Mouse (Mus musculus) frontal cortex, postnatal 25 days (tissue): ENCODE measurements at regions not wholly inside any gene's neighbourhood (a gene's known extent, or its start where the extent isn't known, plus 50 kb on each side); places are given as distances from the start of the nearest gene placed in this dataset.

ENCODE experiments used
- DNase-seq, 2 experiments: peaks; one replicate each; pipeline ENCODE4 v3.0.0; 2022; ENCODE audit warnings: low spot score in 2 of 2

DNA sequence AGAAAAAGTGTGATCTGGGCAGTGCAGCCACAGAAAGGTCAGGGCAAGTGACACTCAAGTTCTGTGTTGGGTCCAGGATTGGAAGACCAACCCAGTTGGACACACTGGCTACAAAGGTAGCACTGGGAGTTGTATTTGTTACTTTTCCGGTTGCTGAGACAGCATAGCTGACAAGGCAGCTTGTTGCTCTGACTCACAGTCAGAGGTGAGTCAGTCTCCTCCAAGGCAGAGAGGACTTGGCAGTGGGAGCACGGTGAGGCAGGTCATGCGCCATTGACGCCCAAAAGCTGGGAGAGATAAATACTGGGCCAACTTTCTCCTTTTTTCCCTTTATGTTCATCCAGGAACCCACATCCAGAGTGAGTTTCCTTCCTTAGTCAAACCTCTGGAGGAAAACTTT is 88.4 kb downstream of the Zfp706 start:
- DNase-seq, result no peak

- no peak for DNase-seq
Measured at GRCm38 (mm10) chr15:36916998-36917397, 90.6 kb downstream of the Zfp706 start.

DNA sequence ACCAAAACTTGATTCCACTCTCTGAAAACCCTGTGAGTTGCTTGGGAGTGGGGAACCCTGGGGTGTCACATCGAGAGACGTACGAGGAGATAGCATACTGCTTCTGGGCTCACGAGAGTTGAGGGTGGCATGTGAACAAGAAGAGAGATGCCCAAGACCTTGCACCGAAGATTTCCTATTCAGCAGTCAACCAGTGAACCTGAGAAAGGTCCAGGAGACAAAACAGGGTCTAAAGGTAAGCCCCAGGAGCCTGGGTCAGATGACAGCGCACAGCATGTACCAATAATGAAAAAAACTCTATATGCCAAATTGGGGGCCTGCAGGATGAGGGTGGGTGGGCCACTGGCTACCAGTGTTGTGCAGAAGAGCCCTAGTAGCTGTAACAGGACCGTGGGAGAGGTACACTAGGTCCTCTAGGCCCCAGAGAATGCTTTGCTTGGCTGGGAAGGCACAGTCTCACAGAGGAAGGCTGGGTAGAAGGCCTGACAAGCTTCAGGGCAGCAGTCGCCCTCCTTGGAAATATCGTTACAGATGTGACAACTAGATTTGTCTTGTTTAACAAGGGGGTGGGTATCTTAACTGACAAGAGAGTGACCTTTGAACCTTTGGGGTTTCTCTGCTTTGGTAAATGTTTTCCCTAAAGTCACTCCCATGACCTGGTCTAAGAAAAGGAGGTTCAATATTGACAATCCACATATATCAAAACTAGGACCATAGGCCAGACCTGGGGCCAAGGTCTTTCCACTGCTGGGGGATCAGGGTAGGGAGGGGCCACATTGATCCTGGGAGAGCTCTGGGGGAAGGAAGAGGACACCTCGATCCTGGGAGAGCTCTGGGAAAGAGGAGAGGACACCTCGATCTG is 93.1 kb downstream of the Zfp706 start:
- DNase-seq, result no peak

- no peak for DNase-seq
Measured at GRCm38 (mm10) chr15:36913308-36913707, 94.3 kb downstream of the Zfp706 start.

DNA sequence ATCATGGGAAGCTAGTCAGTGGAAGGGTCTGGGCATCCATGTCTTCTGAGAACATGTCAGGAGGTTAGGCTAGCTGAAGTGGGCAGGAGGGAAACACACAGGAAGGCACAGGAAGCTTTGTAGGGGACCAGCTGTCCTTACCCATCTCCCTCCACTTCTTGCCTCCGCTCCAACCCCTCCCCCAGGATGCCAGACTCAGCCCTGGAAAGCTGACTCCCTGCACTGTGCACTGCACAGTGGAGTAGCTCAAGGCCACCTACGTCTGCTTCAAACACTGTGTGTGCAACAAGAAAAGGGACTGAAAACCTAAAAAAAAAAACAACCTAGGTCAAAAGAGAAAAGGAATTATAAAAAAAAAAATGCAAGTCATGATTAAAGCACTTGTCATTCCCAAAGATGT is 97.3 kb downstream of the Zfp706 start:
- no peak for DNase-seq

- DNase-seq, result no peak
Measured at GRCm38 (mm10) chr15:36909494-36909893, 98.1 kb downstream of the Zfp706 start.

- no peak for DNase-seq
Measured at GRCm38 (mm10) chr15:36906789-36907188, 100.8 kb downstream of the Zfp706 start.

DNA sequence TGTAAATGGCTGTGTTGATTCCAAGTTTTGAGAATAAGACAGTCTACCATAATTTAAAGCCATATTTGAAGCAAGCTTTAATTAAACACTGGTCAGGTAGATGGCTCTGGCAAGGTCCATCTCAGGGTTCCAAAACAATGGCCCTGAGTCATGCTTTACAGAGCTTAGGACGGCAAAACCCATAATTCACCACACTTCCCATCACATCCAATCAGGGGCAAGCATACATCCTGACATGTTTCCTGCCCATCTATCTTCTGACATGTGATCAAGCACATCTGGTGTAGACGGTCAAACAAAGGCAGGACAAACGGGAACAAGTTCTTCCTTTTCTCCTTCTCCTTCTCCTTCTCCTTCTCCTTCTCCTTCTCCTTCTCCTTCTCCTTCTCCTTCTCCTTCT is 101.5 kb downstream of the Zfp706 start:
- DNase-seq, result no peak

- no peak for DNase-seq
Measured at GRCm38 (mm10) chr15:36903922-36904321, 103.7 kb downstream of the Zfp706 start.

DNA sequence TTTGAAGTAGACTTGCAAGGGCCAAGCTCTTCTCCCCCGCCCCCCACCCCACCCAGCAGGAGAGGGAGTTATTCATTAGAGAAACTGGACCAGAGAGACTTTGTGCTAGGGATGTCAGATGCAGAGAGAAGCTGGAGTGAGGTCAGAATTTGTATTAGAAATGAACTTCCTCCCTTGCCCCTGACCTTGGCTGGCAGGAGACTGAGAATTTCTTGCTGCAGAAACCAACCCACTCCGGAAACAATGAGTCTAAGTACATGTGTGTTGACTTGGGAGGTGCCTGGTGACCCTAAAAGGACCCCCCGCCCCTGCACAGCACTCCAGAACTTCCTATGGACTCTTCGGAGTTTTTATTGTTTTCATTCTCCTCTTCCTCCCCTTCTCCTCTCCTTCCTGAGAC is 104.3 kb downstream of the Zfp706 start:
- DNase-seq, result no peak

DNA sequence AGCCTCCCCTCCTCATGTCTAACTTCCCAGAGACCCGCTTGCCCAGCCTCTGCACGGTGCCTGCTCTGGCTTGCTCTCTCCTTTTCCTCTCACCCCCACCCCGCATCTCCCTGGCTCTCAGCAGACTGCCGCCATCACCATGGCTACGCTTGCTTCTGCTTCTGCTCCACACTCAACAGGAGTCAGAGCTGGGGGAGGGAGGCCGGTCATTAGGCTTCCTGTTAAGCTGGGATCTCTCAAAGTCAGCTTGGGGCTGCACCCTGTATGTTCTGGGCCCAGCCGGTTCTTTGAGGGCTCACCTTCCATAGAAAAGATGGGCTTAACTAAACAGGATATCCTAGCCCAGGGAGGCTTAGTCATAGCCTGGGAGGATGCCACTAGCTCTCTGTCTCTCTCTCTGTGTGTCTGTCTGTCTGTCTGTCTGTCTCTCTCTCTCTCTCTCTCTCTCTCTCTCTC is 105.7 kb downstream of the Zfp706 start:
- peak; percentile 38 to 52 for DNase-seq

DNA sequence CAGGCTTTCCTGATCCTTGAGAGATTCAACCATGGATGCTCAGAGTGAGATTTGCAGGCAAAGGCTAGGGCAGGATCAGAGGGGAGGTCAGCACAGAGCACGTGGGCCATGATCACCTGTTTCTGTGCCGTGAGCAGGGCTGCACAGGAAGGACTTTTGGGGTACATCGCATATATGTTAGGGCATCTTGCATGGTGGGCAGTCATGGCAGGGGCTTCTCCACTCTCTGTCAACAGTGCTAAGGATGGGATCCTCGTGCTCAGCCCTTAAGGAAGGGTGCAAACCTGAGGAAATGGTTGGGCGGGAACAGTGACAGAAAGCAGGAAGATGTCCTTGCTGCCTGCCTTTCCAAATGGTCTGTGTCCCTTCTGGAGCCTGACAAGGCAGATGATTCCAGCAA is 106.2 kb downstream of the Zfp706 start:
- no peak for DNase-seq

DNA sequence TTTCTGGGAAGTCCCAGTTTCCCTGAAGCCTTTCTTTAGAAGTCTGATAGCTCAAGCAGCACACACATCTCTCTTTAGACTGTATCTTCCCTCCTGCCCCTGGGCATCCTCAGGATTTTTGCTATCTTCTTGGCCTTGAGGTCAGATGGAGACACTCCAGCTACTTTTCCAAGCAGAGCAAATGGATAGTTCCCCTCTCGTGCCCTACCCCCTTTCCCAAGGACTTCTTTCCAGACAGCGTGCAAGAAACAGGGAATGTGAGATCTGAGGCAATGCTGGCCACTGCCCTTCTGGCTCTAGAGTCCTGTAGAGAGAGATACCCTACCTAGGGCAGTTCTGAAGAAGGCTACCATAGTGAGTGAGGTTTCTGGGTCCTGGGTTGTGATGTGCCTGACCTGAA is 106.6 kb downstream of the Zfp706 start:
- DNase-seq, result no peak

- no peak for DNase-seq
Measured at GRCm38 (mm10) chr15:36899882-36900281, 107.7 kb downstream of the Zfp706 start.

GRCm38 (mm10) chr15:36898857-36899523 is 108.6 kb downstream of the Zfp706 start:
- DNase-seq, result no peak

- DNase-seq, result no peak
Measured at GRCm38 (mm10) chr15:36898326-36898725, 109.2 kb downstream of the Zfp706 start.

- DNase-seq, result no peak
Measured at GRCm38 (mm10) chr15:36896265-36896664, 111.3 kb downstream of the Zfp706 start.

- DNase-seq, result no peak
Measured at GRCm38 (mm10) chr15:36895031-36895430, 112.5 kb downstream of the Zfp706 start.

- DNase-seq, result no peak
Measured at GRCm38 (mm10) chr15:36893407-36893969, 114.1 kb downstream of the Zfp706 start.

- DNase-seq, result no peak
Measured at GRCm38 (mm10) chr15:36892576-36893205, 114.9 kb downstream of the Zfp706 start.

DNA sequence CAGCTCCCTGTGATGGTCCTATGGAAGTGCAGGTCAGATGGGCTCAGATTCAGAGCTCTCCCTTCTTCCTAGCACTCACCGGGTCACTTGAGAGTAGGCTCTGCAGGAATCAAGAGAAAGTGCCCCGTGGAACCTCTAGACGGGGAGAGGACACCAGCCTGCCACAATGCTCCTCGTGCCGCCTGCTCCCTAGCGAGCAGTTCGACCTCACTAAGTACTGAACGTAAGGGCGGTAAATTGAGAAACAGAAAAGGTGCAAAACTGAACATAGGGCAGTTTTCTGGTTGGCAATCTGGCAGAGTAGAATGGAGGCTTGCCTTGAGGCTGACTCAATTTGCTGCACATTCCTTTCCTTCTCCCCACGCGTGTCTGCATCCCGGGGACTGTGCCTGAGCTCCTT is 115.7 kb downstream of the Zfp706 start:
- no peak for DNase-seq

DNA sequence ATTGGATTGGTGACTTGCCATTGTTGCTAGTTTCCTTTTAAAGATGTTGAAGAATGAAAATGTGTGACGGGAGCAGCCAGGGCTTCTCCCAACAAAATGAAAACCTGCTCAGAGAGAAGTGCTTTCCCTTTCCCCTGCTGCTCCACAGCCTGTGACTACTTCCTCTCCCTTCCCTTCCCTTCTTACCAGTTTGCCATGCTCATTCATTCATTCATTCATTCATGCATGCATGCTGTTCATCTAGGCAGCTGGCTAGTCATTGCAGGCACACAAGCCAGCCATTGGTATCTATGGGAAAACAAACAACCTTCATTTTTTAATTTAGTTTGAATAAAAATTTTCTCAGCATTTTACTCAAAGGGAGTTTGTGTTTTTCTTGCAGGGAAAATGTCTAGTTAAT is 116.3 kb downstream of the Zfp706 start:
- DNase-seq, result no peak
